Mouse (Mus musculus): ENCODE measurements around the gene Zscan21. TPM values are rescaled to one million over a fixed set of nuclear protein-coding genes. Genes with fewer than 3 reads are reported as not detected.
"Not testable (repeated sequence)": the region's sequence is repeated elsewhere in the genome, so short reads cannot be mapped to it uniquely, and the experiment has no call there.

Zscan21 gene
- 18.9 and 19.8 TPM in 2 replicates for total RNA-seq (2021)
- long read RNA-seq, transcript Zscan21-205 (5 exons, 2,310 nt) = major isoform, 5 of 15 reads
- long read RNA-seq, partial matches to known transcripts = 1 of 15 reads
- long read RNA-seq, other reads (novel, unspliced or antisense) = 4 of 15 reads

DNA sequence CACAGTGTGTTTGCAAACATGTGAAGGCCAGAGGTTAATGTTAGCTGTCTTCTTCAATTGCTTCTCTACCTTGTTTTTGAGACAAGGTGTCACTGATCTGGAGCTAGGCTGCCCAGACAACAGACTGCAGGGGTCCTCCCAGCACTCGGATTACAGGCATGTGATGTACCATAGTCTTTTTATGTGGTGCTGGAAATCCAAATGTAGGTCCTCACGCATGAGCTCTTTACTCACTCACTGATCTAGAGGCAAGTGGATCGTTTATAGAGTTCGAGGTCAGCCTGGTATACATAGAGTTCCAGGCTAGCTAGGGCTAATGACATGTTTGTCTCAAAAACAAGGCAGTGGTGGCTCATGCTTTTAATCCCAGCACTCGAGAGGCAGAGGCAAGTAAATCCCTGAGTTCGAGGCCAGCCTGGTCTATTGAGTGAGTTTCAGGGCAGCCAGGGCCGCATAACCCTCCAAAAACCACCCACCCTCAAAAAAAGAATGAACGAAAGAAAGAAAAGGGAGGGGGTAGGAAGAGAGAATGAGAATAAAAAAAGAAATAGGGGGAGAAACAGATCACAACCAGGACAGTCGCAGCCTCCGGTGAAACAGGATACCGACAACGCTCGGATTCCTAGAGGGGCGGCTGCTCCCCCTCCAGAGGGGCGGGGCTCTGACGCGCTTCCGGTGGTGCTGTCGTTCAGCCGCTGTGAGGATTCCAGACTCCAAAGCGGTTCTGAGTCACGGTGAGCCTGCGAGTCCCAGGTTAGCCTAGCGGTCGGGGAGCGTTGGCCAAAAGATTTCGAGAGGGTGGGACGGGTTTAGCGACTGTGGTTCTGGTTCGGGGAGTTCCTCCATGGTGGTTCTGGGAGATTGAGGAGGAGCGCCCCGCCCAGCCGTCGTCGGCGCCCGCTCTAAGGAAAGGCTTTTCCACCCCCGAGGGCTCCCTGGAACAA lies at the start of gene Zscan21:
Gene Zscan21 (plus strand): TSS at position 649 of the 944 bp plus-strand sequence.
- peak; percentile 89 for DNase-seq

DNA sequence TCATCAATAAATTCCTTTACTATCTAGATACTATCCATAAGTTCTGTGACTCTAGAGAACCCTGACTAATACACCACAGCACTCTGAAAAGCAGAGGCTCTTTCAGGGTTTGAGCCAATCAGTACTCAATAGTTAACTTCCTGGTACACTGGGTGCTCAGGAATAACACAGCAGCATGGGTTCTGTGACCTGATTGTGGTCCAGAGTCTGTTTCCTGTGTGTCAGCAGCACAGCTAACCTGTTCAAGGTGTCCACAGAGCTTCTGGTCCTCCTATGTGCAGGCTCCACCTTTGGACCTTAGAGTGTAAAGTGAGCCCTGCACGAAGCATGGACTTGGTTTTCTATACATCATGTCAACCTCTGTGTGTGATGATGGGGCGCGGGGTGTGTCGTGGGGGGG lies 42.9 kb upstream of the Zscan21 start:
- DNase-seq = no peak

DNA sequence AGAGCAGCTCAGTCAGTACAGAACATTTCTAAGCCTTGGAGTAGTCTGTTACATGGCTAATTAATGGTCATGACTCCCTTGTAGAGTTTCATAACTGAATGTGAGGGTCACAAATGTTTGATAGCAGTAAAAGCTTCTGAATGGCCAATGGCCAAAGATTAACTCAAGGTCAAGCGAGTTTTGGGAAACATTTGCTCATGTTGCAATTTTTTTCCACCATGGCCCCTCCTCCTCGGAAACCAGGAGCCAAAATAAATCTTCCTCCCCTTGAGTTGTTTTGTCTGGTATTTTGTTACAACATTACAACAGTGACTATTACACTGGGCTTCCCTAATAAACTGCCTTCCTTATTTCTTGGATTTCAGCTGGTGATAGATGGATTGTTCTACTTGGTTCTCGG lies 41.0 kb upstream of the Zscan21 start:
- DNase-seq = no peak

DNA sequence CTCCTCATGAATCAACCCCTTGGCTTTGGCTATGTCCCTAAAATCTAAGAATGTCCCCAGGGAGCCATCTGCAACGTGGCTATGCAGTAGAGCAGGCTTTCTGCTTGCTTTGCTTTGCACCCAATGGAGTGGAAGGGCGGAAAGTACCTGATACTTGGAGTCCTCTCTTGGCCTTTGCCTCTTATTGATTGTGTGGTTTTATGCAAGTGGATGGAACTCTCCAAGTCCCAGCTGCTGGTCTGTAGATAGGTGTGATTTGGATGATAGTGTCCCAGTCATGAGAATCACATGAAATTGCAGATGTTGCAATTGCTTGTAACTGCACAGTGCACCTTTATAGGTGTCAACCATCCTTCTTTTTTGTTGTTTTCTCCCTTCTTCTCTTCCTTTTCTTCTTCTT lies 40.6 kb upstream of the Zscan21 start:
- no peak for DNase-seq

DNA sequence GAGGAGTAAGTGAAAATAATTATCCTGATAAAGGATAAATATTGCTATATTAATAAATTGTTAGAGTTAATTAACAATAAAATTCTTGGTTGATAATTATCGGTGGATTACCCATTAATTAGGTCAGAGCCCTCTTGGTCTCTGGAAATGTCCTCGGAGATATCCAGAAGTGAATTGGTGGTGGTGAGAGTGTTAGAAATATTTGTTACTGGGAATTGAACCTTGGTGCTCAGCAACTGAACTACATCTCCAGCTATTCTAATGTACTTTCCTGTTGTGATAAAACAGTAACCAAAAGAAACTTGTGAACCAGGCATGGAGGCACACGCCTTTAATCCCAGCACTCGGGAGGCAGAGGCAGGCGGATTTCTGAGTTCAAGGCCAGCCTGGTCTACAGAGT lies 36.2 kb upstream of the Zscan21 start:
- DNase-seq = no peak

DNA sequence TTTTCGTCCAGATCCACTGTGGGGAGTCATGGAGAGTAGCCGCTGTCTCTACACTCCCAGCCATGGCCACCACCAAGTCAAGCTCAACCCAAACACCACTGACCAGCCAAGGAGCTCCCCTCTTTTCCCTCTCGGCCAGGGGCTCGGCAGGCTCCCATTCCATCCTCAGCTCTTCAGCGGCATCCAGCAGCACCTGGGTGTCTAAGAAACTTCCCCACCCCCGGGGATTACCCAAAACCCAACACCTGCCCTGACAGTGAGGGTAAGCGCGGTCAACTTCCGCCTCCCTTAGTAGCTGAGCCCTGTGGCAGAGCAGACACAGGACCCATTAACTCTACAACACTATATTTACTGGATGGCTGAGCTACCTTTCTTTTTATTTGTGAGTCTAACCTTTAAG lies 35.3 kb upstream of the Zscan21 start:
- no peak for DNase-seq

DNA sequence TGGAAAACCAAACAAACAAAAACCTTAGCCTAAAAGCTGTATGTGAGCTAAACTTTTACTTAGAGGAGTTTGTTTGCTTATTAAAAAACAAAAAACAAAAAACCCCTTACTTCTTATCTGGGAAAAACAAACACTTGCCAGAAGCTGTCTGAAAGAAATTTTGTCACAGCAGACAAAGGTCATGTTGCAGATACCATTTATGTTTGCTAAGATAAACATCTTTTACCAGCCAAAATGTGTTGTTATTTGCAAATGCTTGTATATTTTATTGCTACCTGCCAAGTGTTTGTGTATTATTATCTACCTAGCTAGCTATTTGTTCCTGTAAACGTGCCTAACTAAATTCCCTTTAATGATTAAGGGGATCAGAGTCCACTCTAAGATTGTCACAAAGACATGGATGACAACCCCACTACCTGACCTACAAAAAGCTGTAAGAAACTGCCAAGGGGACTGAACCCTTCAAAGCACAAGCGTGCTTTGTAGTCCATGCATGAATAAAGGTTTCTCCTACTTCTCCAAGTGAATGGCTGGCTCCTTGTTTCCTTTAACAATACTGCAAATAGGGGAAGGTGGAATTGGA lies 33.3 kb upstream of the Zscan21 start:
- DNase-seq = no peak

DNA sequence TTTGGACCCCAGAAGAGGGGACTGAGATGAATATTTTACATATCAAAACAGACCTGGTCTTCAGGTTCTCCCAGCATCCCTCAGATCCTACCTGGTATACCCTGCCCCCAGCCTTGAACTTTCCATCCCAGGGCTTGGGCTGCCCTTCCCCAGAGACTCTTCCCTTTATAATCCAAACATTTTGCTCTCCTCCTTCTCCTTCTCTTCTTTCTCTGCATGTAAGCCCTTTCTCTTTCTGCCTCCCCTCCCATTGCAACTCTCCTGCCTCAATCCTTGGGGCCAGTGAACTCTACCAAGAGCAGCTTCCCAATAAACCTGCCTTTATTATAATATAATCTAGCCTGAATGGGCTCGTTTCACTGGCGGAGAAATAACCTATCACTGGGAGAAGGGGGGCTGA lies 32.8 kb upstream of the Zscan21 start:
- DNase-seq = no peak

DNA sequence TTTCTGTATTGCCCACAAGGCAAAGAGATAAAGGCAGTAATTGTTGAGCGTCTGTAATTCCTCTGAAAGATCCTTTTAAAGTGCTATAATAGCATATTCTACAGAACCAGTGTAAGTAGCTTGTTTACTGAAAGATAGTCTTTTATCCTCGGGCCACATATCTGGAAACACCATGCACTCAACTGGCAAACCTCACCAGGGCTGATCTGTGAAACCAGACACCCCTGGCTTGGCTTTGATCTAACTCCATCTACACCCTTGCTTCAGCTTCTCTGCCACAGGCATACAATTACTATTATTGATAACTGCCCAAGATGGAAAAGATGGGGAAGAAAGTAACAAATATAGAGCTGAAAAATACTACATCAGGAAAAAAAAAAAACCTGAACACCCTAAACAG lies 32.2 kb upstream of the Zscan21 start:
- no peak for DNase-seq

DNA sequence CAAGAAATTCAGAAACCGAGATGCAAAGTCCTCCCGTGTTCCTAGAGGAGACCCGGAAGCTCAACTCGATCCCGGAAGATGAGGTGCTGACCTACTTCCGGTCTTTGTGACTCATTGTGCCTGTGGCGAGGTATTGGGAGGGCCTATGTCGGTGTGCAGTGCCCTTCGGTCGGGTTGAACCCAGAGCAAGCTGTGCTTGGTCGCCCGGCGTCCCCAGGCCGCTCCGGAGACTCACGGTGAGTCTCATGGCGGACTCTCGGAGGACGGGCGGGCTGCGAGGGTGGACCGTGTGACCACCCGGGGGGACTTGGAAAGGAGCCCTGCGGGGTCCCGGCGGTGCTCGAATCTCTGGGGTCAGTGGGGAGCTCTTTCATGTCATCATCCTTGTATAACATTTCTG lies 31.7 kb upstream of the Zscan21 start, which contains the start of gene Zkscan1:
Gene Zkscan1 (plus strand): TSS at position 89 of the 400 bp plus-strand sequence.
- DNase-seq = peak; percentile 74

DNA sequence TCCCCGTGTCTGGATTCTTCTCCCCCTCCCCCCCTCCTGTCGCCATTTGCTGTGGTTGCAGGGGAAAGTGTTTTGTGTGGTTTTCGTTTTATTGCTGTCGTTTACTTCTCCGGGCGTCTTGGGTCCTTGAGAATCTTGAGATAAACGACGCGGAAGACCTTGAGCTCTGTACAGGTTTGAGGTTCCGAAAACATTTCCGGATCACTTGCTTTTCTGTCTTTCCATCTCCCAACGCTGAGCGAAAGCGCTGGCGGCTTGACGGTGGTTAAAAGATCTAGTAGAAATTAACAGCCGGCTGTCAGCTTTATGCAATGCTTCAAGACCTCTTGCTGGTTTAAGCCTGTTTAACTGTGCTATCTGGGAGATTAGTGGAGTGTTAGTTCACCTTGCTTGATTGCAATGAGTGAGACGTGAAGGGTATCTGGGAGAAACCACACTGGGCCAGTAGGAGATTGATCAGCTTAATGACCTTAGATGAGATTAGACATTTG lies 31.2 kb upstream of the Zscan21 start:
- DNase-seq = no peak

DNA sequence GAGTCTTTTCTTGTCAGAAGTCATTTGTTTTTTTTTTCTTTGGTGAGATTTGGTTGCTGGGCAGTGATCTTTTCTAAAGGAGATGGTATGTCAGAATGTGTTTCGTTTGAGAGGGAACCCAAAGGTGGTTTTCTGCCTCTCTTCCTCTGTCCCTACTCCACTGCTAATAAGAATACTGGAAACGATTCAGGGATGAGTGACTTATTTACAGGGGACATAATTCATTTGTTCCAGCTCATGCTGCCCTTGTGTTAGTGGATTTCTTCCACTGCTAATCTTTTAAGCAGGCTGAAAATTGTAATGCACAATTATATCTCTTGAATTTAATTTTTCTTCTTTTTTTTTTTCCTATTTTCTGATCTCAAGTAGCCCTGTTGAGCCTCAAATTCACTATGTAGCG lies 29.9 kb upstream of the Zscan21 start:
- no peak for DNase-seq

DNA sequence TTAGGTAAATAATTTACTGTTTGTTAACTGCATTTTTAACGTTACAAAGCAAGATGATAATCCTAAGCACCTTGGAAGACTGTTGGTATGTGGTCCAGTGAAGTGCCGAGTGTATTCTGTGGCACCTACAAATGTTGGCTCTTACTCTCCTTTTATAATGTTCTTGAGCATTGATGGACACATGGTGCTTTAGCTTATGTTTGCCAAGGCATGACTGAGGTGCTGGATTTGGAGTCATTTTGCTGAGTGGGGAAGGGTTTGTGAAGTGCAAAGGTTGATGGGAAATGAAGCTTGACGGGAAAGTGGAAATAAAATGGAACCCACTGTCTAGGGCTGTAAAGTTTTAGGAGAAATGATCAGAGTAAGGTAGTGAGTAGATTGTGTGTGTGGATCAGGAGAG lies 28.3 kb upstream of the Zscan21 start:
- no peak for DNase-seq

DNA sequence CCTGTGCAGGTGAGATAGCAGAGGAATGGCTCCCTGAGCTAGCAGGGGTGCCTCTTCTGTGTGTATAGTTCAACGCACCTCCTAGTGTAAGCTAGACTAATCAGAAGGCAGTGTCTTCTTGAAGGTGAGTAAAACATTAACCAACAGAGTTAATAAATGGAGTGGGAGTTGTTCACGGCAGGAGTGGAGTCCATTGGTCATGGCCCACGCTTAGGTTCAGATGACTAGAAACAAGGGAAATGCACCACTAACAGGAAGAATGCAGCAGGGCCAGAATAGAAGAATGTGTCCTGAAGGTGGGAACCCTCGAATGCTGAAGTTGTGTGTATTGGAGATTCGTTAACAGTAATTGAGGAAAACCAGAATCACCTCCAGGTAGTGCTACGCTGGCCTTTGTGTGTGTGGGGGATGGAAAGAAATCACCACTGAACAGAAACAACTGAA lies 27.6 kb upstream of the Zscan21 start:
- DNase-seq = no peak

DNA sequence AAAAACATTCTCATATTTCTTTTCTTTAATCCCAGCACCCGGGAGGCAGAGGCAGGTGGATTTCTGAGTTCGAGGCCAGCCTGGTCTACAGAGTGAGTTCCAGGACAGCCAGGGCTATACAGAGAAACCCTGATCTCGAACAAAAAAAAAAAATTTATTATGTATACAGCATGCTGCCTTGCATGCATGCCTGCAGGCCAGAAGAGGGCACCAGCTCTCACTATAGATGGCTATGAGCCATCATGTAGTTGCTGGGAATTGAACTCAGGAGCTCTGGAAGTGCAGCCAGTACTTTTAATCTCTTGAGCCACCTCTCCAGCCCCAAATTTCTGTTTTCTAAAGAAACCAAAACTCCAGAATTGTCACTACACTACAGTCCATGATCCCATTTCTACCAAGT lies 26.4 kb upstream of the Zscan21 start:
- no peak for DNase-seq

DNA sequence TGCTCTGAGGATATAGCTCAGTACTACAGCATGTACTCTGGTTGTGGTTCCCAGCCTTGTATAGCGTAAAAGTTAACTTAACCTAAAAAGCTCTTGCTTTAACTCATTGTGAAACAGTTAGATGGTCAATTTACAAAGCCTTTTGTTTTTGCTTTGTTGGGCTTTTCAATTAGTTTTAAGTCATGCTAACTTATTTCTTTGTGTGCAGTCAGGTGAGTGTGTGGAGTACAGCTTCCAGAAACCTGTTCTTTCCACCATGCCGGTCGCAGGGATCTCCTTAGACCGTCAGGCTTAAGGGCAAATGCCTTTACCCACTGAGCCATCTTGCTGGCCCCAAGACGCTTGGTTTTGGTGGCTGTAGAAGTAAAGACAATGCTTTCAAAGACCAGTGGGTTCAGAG lies 26.0 kb upstream of the Zscan21 start:
- no peak for DNase-seq

DNA sequence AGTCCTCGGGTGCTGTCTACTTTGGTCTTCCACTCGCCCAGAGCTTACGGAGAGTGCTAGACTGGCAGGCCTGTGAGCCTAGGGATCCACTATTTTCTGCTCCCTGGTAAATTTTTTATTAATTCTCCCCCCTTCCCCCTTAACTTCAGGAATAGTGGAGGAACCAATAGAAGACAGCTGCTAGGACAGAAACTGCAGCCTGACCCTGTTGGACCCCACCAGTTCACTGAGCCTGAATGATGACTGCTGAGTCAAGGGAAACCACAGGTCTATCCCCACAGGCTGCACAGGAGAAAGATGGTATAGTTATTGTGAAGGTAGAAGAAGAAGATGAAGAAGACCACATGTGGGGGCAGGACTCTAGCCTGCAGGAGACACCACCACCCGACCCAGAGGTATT lies 23.9 kb upstream of the Zscan21 start:
- DNase-seq = no peak

DNA sequence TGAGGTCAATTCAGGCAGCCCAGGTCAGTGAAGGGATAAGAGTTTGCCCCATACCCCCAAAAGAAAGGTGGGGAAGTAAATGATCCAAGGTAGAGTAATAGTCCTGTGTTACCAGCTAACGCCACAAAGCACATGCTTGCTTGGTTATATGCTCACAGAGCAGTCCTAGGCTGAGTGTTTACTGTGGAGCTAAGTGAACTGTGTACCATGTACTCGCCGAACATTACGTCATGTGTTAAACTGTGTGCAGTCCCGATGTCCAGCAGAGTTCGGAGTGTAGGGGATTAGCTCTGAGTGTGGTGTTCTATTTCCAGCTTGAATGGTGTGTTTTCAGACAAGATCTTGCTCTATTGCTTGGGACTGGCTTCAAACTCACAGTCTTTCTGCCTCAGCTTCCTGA lies 22.2 kb upstream of the Zscan21 start:
- no peak for DNase-seq

DNA sequence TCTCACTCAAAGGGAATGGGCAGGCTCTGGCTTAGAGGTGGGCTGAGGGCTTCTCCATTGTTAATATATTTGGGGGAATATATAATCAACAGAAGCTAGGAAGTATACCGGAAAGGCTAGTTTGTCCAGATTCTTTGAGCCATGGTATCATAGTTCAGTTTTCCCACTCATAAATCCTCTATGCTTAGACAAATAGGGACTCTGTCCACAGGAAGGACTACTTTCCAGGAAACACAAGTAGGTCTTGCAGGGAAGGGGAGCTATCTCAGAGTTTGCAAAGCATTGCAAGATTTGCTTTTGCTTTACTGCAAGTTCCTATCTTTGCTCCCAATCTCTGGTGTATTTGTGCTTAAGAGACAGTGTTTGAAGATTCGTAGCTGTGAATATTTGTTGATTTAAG lies 11.7 kb upstream of the Zscan21 start:
- no peak for DNase-seq

DNA sequence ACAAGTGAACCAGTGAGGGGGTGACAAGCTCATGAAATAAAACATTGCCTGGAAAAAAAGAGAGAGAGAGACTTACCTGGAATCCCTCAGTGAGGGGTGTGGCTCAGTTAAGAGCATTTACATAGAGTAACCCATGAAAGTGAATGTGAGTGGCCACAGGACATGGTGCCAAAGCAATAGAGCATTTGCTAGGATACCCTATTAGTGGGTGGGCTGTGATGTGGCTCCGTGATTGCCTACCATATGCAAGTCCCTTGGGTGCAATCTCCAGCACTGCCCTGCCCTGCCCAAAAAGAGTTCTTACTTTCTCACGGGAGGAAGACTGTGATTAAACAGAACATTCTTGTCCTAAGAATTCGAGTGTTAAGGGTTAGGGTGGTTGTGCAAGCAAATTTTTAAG lies 9.6 kb upstream of the Zscan21 start:
- no peak for DNase-seq

DNA sequence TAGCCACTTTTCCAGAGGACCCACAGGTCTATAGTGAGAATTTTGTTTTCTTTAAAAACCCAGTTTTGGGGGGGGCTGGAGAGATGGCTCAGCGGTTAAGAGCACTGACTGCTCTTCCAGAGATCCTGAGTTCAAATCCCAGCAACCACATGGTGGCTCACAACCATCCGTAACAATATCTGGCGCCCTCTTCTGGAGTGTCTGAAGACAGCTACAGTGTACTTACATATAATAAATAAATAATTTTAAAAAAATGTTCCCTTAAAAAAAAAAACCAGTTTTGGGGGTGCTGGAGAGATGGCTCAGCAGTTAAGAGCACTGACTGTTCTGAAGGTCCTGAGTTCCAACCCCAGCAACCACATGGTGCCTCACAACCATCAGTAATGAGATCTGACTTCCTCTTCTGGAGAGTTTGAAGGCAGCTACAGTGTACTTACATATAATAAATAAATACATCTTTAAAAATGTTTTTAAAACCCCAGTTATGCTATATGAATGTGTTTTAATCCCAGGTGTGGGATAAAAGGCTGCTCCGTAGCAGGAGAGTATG lies 6.8 kb upstream of the Zscan21 start:
- not testable (repeated sequence) for DNase-seq

DNA sequence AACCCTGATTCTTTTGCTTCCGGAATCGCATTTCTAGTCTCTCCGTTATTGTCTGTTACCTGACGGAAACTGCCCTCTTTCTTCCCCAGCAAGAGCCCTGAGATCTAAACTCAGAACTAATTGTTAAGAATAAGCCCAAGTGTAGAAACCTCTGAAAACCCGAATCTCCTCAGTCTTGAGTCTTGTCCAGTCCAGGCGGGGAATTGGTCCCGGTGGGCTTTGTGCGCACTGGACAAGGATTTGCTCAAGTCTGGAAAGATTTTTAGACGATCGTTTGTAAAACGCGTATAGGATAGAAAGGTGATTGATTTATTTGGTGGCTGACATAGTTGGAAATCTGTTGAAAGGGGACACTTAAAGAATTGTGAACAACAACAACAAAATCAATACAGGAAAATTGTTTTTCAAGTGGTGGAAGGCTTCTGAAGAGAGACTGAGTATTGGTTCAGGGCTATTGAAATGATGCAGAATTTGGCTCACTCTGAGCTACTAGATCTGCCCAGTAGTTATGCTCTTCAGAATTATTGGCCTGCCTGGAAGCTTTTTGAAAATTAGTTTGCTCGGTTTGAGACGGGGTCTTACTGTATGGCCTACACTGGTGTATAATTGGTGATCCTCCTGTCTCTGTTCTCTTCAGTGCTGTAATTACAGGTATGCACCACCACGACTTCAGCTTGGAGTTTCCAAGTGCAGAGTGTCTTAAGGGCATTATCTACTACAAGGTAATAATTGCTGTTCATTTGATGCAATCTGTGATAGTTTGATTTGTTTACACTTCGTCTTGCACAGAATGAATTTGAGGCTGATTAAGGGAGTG lies 704 bp downstream of the Zscan21 start:
- DNase-seq = no peak
